In genomic region chr1:180992142-180992541, GRCm38 (mm10) we compare ENCODE assay signal across 11 mouse cellular contexts. TPM values are rescaled to one million over a fixed set of nuclear protein-coding genes. Genes with fewer than 3 reads are reported as not detected.
DNase-seq lines count a peak whose midpoint lies in the region.
"Had no signal": no experiment of that assay in that cellular context is flagged by ENCODE, and none has a peak within 500 bp of the region (broad histone marks: within the 10 kb centered on the region; RNA-seq: fewer than 3 reads in every experiment).

No protein-coding gene starts in this region.

- no peak overlapping the region for H3K27ac ChIP-seq in heart, embryonic 10.5 days
- H3K27ac ChIP-seq: embryonic facial prominence, embryonic 15.5 days; limb, embryonic 15.5 days had no signal

- WGBS in heart, embryonic 10.5 days, result 59% methylated on average over 3 of the region's 3 CpGs

- H3K9me3 ChIP-seq in heart, embryonic 10.5 days, result no peaks in the 10 kb centered on the region
- H3K9me3 ChIP-seq: embryonic facial prominence, embryonic 15.5 days; limb, embryonic 15.5 days had no signal

- peaks cover 20% of the 10 kb centered on the region for H3K27me3 ChIP-seq in heart, embryonic 10.5 days (ENCODE audit: insufficient read depth, poor library complexity, severe bottlenecking)
- no peaks in the 10 kb centered on the region for H3K27me3 ChIP-seq in splenic B cell, adult 2 months (ENCODE audit: control insufficient read depth, insufficient read depth, low read length, poor library complexity, severe bottlenecking)
- H3K27me3 ChIP-seq: embryonic facial prominence, embryonic 15.5 days; limb, embryonic 15.5 days had no signal

- peak; percentile 73 for DNase-seq in heart, adult 8-10 months (ENCODE audit: low spot score)
- DNase-seq in heart, embryonic 10.5 days (ENCODE audit: low spot score), result no peak
- peak; percentile 55 for DNase-seq in urinary bladder, postnatal 14 days (ENCODE audit: low spot score)
- DNase-seq in urinary bladder, adult 18-20 months (ENCODE audit: low spot score in 2 of 2), result no peak
- DNase-seq in cerebellum, postnatal 10 days, result peak; percentile 68 to 84
- DNase-seq in kidney, postnatal 36 days, result peak; percentile 70 to 71
- peak; percentile 81 for DNase-seq in splenic B cell, adult 2 months (ENCODE audit: low read depth, low spot score)
- DNase-seq in right cerebral cortex, postnatal 14 days, result no peak

- no peak overlapping the region for H3K4me3 ChIP-seq in heart, embryonic 10.5 days
- H3K4me3 ChIP-seq: embryonic facial prominence, embryonic 15.5 days; limb, embryonic 15.5 days had no signal

- no peaks in the 10 kb centered on the region for H3K4me1 ChIP-seq in heart, embryonic 10.5 days
- H3K4me1 ChIP-seq: limb, embryonic 15.5 days had no signal

- no peaks in the 10 kb centered on the region for H3K36me3 ChIP-seq in heart, embryonic 10.5 days
- peaks cover 8% of the 10 kb centered on the region for H3K36me3 ChIP-seq in splenic B cell, adult 2 months (ENCODE audit: control insufficient read depth, insufficient read depth, low read length, poor library complexity, severe bottlenecking)
- H3K36me3 ChIP-seq: embryonic facial prominence, embryonic 15.5 days; limb, embryonic 15.5 days had no signal

RNA-seq across cellular contexts. Expression of gene Ephx1, which starts 28.6 kb away (rescaled TPM):
- 10 to 100 TPM; 35.3 to 51.3 (median 47.1) TPM for total RNA-seq in heart, adult 8-10 months (2022)
- polyA plus RNA-seq in heart, embryonic 10.5 days (2016; fragmentation: Nextera tagmentation; extraction: Ambion mirVana), result 3.4 and 3.9 TPM in 2 replicates

RNA-seq across cellular contexts. Expression of gene Tmem63a, which starts 50.0 kb away (rescaled TPM):
- 10 to 100 TPM; 12.3 to 15.1 (median 13.9) TPM for total RNA-seq in heart, adult 8-10 months (2022)
- polyA plus RNA-seq in heart, embryonic 10.5 days (2016; fragmentation: Nextera tagmentation; extraction: Ambion mirVana), result 6.6 and 9.0 TPM in 2 replicates

RNA-seq across cellular contexts. Expression of gene Lefty1, which starts 57.3 kb away (rescaled TPM):
- 1 to 10 TPM in 1 of 4 experiments, under 1 TPM in 3; 0.43 to 1.2 (median 0.65) TPM for total RNA-seq in heart, adult 8-10 months (2022)
- polyA plus RNA-seq in heart, embryonic 10.5 days (2016; fragmentation: Nextera tagmentation; extraction: Ambion mirVana), result 0.89 and 1.1 TPM in 2 replicates

RNA-seq across cellular contexts. Expression of gene 9130409I23Rik, which starts 58.9 kb away (rescaled TPM):
- under 1 TPM in 1 of 4 experiments, not detected in 3; 0.14 TPM for total RNA-seq in heart, adult 8-10 months (2022)
- polyA plus RNA-seq in heart, embryonic 10.5 days (2016; fragmentation: Nextera tagmentation; extraction: Ambion mirVana), result not detected in 2 replicates
- polyA plus RNA-seq: embryonic facial prominence, embryonic 15.5 days; limb, embryonic 15.5 days; stomach, embryonic 14.5 days had no signal

Comparison
In these comparisons a context has a peak if more than half of its experiments do, and no peak if none do; other contexts are left out.
1. DNase-seq: peak in heart, adult 8-10 months (single experiment), urinary bladder, postnatal 14 days (single experiment), cerebellum, postnatal 10 days (2 of 2), kidney, postnatal 36 days (2 of 2) and splenic B cell, adult 2 months (single experiment); none in heart, embryonic 10.5 days (single experiment), urinary bladder, adult 18-20 months (0 of 2) and right cerebral cortex, postnatal 14 days (single experiment).